Mouse (Mus musculus) stomach, embryonic 14.5 days (tissue): Measurements from ENCODE around the gene Gm3164. TPM values are rescaled to one million over a fixed set of nuclear protein-coding genes. Genes with fewer than 3 reads are reported as not detected.
"Not testable (repeated sequence)": the region's sequence is repeated elsewhere in the genome, so short reads cannot be mapped to it uniquely, and the experiment has no call there.

ENCODE experiments used
- ATAC-seq: fragments of 200-750 bp; cut with Nextera tagmentation; 2 replicates; pipeline ENCODE4 v1.8.0; 2017; ENCODE audit warnings: low read depth, moderate TSS enrichment; ENCODE audit not compliant: insufficient number of reproducible peaks, insufficient read depth, low FRiP score
- H3K27ac ChIP-seq: fragments of 300-500 bp; sonication (generic); 2 replicates; pipeline ENCODE4 v1.5.1; 2014; ENCODE audit warnings: mild to moderate bottlenecking, low read length, moderate library complexity, mixed read lengths
- H3K27me3 ChIP-seq: fragments of 300-500 bp; sonication (generic); 2 replicates; pipeline ENCODE4 v1.6.1; 2014; ENCODE audit warnings: low read length, control low read depth, mixed read lengths; ENCODE audit not compliant: control insufficient read depth, insufficient read depth
- H3K36me3 ChIP-seq: fragments of 300-500 bp; sonication (generic); 2 replicates; pipeline ENCODE4 v1.6.1; 2014; ENCODE audit warnings: mild to moderate bottlenecking, control low read depth, low read length, moderate library complexity, mixed read lengths; ENCODE audit not compliant: control insufficient read depth, insufficient read depth
- H3K4me1 ChIP-seq: fragments of 300-500 bp; sonication (generic); 2 replicates; pipeline ENCODE4 v1.6.1; 2014; ENCODE audit warnings: low read length, control low read depth, mixed read lengths; ENCODE audit not compliant: control insufficient read depth, insufficient read depth
- H3K4me2 ChIP-seq: fragments of 300-500 bp; sonication (generic); replicated peaks from 2 replicates; pipeline ENCODE4 v1.6.1; 2014; ENCODE audit warnings: low read depth, low read length, control low read depth
- H3K4me3 ChIP-seq: fragments of 300-500 bp; sonication (generic); 2 replicates; pipeline ENCODE4 v1.5.1; 2014; ENCODE audit warnings: low read depth, low read length, control low read depth
- H3K9ac ChIP-seq: fragments of 300-500 bp; sonication (generic); replicated peaks from 2 replicates; pipeline ENCODE4 v1.6.1; 2014; ENCODE audit warnings: low read depth, mild to moderate bottlenecking, control low read depth, low read length, moderate library complexity, mixed read lengths
- H3K9me3 ChIP-seq: fragments of 300-500 bp; sonication (generic); 2 replicates; pipeline ENCODE4 v1.6.1; 2016; ENCODE audit warnings: low read depth, low read length, control low read depth; ENCODE audit not compliant: control insufficient read depth
- WGBS: fragments of 180-500 bp; shearing (Covaris S2); extraction: QIAGEN DNeasy Blood & Tissue Kit; methylation state at CpG from one replicate; pipeline ENCODE4 v1.1.7; 2014; 5-methylcytosine and 5-hydroxymethylcytosine counted together
- polyA plus RNA-seq: library from polyadenylated mRNA; unstranded; fragments of >200 nt; fragmentation: Nextera tagmentation; extraction: Ambion mirVana; gene quantifications from 2 replicates; pipeline ENCODE4 v1.2.1, GENCODE M21; 2014

The Gm3164 gene
- polyA plus RNA-seq, 1 experiment from 2014 or later: 0.30 TPM

DNA sequence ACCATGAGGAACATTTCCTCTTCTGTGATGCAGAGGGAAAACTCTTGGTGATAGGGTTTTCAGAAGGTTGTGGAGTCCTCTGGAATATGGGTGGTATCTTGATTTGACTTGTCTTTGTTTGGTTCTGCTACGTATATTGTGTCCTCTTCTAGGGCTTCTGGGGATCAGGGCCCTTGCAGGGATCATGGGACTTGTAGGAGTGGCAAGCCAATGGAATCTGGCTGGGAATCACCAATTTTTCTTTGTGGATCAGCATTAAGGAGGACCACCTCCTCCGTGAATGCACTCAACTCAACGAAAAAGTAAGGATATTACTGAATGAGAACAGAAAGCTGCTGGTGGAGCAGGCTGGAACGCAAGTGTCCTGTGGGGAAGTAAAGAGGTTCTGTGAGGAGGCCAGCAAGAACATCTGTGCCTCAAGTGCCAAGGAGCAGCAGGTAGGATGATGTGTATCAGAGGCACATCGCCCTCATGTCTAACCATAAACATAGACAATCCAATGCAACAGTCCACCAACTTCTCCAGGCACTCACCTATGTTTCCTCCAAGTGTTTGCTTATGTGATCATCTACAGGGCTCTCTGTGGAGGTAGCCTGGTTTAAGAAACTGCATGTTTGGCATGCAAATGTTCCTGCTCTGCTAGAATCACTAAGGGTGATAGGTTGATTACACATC is 15.0 kb upstream of the Gm3164 start:
- H3K4me2 ChIP-seq, H3K36me3 ChIP-seq, H3K9me3 ChIP-seq, H3K4me1 ChIP-seq, H3K27ac ChIP-seq, H3K4me3 ChIP-seq, H3K9ac ChIP-seq, H3K27me3 ChIP-seq, ATAC-seq: not testable (repeated sequence)
- WGBS: 80% methylated on average over 4 of the region's 5 CpGs

DNA sequence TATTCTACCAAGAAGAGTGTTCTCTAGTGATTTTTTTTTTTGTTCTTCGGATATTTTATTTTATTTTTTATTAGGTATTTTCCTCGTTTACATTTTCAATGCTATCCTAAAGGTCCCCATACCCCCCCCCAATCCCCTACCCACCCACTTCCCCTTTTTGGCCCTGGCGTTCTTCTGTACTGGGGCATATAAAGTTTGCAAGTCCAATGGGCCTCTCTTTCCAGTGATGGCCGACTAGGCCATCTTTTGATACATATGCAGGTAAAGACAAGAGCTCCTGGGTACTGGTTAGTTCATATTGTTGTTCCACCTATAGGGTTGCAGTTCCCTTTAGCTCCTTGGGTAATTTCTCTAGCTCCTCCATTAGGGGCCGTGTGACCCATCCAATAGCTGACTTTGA is 14.0 kb upstream of the Gm3164 start:
- H3K36me3 ChIP-seq, H3K27ac ChIP-seq, ATAC-seq, H3K4me1 ChIP-seq, H3K9ac ChIP-seq, H3K4me3 ChIP-seq, H3K9me3 ChIP-seq, H3K4me2 ChIP-seq, H3K27me3 ChIP-seq: not testable (repeated sequence)
- 75% methylated on average over 4 of the region's 5 CpGs for WGBS

DNA sequence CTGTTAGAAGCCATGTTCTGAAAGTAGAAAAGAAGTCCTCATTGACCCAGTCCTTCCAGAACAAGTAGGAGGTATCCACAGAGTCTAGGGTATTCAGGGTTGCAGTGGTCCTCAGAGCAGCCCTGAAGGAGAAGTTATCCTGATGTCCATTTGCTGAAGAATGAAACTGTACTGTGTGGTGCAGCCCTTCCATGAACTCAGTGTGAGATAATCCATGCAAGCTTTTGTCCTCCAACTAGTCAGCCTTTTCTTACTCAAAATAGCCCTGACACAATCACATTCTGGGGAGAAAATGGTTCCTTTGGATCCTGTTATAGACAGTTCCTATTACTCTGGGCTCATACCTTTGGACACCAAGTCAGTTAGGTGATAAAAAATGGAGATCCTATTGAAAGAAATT is 11.4 kb upstream of the Gm3164 start:
- not testable (repeated sequence) for H3K9me3 ChIP-seq, H3K4me3 ChIP-seq, H3K4me1 ChIP-seq, ATAC-seq, H3K27ac ChIP-seq, H3K4me2 ChIP-seq, H3K36me3 ChIP-seq, H3K27me3 ChIP-seq, H3K9ac ChIP-seq

DNA sequence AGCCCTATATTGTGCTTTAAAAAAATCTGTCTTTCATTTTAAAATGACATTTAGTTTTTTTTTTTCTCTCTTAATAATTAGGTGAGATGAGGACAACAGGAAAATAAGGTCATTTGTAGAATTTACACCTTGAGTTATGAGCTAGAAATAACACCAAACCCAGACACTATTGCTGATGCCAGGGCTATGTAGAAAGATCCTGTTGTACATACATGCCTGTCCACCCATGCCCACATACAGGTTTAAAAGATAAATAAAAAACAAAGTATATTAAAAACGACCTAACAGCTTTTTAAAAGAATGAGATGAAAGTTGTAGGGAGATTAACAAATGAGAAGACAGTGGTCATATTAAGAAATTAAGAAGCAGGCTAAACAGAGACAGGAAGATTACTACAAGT is 5.3 kb upstream of the Gm3164 start:
- not testable (repeated sequence) for H3K9me3 ChIP-seq, H3K36me3 ChIP-seq, H3K27ac ChIP-seq, H3K9ac ChIP-seq, H3K4me1 ChIP-seq, H3K4me2 ChIP-seq, H3K27me3 ChIP-seq, ATAC-seq, H3K4me3 ChIP-seq
- 45% methylated on average over 1 of the region's 1 CpGs for WGBS

DNA sequence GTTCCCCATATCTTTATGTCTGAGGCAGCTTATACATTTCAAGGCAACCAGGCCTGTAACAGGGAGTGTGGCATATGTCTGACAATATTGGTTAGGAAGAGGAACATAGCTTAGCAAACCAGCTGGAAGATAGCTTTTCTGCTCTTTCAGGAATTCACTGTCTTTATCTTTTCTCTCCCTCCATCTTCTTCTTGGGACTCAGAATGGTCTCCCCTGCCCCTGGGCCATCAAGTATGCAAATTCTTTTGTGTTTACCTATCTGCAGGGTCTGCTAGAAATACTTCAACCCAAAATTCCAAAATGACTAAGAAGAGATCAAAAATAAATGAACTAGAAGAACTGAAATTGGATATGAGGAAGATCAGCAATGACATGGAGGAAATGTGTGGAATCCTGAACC is 15.4 kb downstream of the Gm3164 start, which contains the start of gene Gm3173:
Gene Gm3173 (plus strand): TSS at position 301 of the 400 bp plus-strand sequence.
- not testable (repeated sequence) for H3K27me3 ChIP-seq, H3K27ac ChIP-seq, H3K4me3 ChIP-seq, H3K36me3 ChIP-seq, ATAC-seq, H3K4me2 ChIP-seq, H3K9me3 ChIP-seq, H3K9ac ChIP-seq, H3K4me1 ChIP-seq

DNA sequence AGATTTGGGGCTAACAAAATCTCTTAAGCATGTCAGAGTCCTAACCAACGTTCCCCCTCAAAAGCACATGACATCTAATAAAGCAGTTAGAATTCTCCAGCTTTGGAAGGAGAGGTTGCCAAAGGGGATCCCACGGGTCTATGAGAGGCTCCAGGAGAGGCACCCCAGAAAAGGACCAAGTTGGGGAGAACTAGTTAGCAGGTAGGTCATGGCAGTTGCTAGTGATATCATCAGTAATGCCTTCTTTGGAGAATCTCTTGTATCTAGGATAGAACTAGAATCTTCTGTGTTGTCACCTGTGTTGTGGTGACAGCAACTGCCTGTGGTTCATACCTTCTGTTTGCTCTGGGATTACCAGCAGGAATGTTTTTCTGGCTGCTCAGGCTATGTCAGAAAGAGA is 66.2 kb downstream of the Gm3164 start, which contains the start of gene Gm3182:
Gene Gm3182 (plus strand): TSS at position 301 of the 400 bp plus-strand sequence.
- not testable (repeated sequence) for H3K9me3 ChIP-seq, H3K4me3 ChIP-seq, H3K27me3 ChIP-seq, H3K4me1 ChIP-seq, H3K36me3 ChIP-seq, H3K4me2 ChIP-seq, H3K27ac ChIP-seq, H3K9ac ChIP-seq, ATAC-seq
- no CpG with 5 or more reads among the region's 2 CpGs for WGBS

Other genes with a start within 250 kb of the Gm3164 start
- gene Gm2974, start 232.9 kb upstream of the Gm3164 start, polyA plus RNA-seq: 0.21 and 0.35 TPM in 2 replicates
- not detected in 2 replicates for gene Gm3138, start 165.8 kb upstream of the Gm3164 start, polyA plus RNA-seq
- gene Gm3149, start 98.2 kb upstream of the Gm3164 start, polyA plus RNA-seq: not detected in 2 replicates
- 0.18 and 0.35 TPM in 2 replicates for gene 2610042L04Rik, start 80.7 kb upstream of the Gm3164 start, polyA plus RNA-seq
- not detected in 2 replicates for gene Gm3159, start 17.9 kb upstream of the Gm3164 start, polyA plus RNA-seq
- not detected in 2 replicates for gene Gm3173, start 15.5 kb downstream of the Gm3164 start, polyA plus RNA-seq
- gene Gm3182, start 66.3 kb downstream of the Gm3164 start, polyA plus RNA-seq: not detected in 2 replicates
- gene Gm3047, start 140.0 kb downstream of the Gm3164 start, polyA plus RNA-seq: not detected in 2 replicates
- gene Gm8159, start 216.9 kb downstream of the Gm3164 start, polyA plus RNA-seq: not detected in 2 replicates
- not detected in 2 replicates for gene Gm3239, start 248.7 kb downstream of the Gm3164 start, polyA plus RNA-seq